Mouse (Mus musculus): ENCODE data around the gene Tbx1.

Tbx1 gene

GRCm38 (mm10) chr16:18622916-18623750 lies 32.7 kb upstream of the Tbx1 start:
- DNase-seq (ENCODE audit: low spot score), result no peak

GRCm38 (mm10) chr16:18622019-18622418 lies 31.5 kb upstream of the Tbx1 start, which contains the start of gene Gp1bb:
Gp1bb (minus strand) TSS chr16:18622403.
- DNase-seq (ENCODE audit: low spot score), result no peak

GRCm38 (mm10) chr16:18621362-18622001 lies 31.0 kb upstream of the Tbx1 start:
- DNase-seq (ENCODE audit: low spot score), result no peak

GRCm38 (mm10) chr16:18620601-18621361 lies 30.3 kb upstream of the Tbx1 start:
- DNase-seq (ENCODE audit: low spot score), result peak; percentile 63

DNA sequence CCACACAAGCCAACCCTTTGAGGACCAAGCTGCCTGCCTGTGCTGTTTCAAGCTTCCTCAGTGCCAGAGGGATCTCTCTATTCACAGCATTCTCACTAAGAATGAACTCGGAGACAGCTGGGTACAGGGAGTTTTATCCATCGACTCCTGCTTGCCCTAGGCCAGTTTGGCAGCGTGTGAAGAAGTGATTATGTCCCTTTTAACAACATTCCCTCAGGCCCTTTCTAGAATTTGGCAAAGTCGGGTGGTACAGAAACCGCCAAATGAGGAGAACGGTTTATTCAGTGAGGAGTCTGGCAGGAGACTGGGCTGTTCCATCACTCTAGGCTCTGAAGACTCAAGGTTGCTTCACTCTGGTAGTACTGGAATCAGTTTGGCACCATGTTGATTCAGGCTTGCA lies 29.7 kb upstream of the Tbx1 start:
- no peak for DNase-seq (ENCODE audit: low spot score)

- no peak for DNase-seq (ENCODE audit: low spot score)
Observed at GRCm38 (mm10) chr16:18619110-18619509, 28.6 kb upstream of the Tbx1 start.

DNA sequence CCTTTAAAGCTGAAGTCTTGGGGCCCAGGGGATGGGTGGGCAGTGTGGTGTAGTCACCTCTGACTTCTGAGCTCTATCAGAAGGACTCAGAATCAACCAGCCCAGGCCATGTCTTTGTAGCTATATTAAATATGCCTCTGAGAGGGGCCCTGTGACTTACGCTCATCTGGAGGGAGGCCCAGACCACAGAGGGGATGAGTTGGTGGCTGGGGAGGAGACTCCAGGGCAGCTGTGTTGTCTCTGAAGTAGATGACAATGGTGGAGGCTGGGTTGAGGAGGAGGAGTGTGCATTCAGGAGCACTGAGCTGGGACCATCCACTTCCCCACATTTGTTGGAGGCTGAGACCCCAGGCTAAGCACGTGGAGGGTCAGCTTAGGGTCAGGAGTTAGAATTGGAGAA lies 27.8 kb upstream of the Tbx1 start:
- DNase-seq (ENCODE audit: low spot score), result no peak

GRCm38 (mm10) chr16:18617370-18618065 lies 27.0 kb upstream of the Tbx1 start:
- DNase-seq (ENCODE audit: low spot score), result peak; percentile 96

- no peak for DNase-seq (ENCODE audit: low spot score)
Observed at GRCm38 (mm10) chr16:18613301-18613700, 22.8 kb upstream of the Tbx1 start.

- DNase-seq (ENCODE audit: low spot score), result no peak
Observed at GRCm38 (mm10) chr16:18611752-18612151, 21.3 kb upstream of the Tbx1 start.

- no peak for DNase-seq (ENCODE audit: low spot score)
Observed at GRCm38 (mm10) chr16:18609099-18609498, 18.6 kb upstream of the Tbx1 start.

DNA sequence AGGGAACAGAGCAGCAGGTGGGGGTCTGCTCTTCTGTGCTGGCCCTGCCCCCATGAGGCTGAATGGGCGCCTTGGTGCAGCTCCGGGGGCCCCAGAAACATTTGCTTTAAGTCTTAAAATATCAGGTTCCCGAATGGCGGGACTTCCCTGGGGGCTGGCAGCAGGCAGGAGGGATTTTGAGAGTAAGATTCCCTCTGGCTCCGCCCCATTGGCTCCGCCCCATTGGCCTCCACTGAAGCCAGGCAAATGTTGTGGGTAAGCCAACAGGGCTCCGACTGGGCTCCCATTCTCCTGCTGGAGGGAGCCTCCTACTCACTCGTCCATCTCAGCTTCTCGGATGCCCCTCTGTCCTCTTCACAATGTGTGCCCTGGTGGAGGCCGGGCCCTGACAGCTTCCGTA lies 17.8 kb upstream of the Tbx1 start:
- DNase-seq (ENCODE audit: low spot score), result peak; percentile 63

DNA sequence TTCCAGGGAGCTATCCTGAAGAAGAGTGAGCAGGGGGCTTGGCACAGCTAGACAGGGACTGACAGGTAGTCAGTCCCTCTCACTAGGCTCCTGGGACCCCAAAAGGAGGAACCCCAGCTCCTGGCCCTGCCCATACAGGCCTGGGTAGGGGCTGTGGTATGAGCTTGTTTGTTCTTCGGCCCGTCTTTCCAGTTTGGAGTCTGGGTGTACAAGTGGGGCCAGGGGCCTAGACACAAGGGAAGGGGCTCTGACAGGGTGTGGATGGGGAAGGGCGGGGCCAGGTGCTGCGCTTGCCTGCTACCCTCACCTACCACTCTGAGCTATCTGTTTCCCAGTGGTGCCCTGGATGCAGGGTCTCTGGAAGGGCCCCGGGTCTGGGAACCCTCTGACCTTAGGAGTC lies 15.2 kb upstream of the Tbx1 start:
- DNase-seq (ENCODE audit: low spot score), result no peak

DNA sequence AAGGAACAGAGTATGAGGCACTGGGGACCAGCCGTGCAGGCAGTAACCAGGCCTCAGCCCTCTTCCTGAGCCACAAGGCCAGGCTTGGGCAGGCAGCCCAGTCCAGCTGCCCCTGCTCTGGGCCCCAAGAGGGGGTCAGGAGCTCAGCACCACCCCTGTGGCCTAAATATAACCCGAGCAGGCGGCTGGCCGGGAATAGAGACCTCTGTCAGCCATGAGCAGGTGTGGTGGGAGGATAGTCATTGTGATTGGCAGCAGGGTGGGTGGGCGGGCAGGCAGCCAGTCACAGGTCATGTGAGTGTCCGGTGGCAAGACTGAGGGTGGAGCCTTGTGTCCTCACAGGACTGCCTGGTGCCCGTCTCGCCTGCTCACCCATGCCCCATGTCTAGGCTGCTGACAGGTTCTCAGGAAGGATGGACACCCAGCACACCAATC lies 13.8 kb upstream of the Tbx1 start:
- peak; percentile 58 for DNase-seq (ENCODE audit: low spot score)

- DNase-seq (ENCODE audit: low spot score), result no peak
Observed at GRCm38 (mm10) chr16:18601447-18601846, 11.0 kb upstream of the Tbx1 start.

DNA sequence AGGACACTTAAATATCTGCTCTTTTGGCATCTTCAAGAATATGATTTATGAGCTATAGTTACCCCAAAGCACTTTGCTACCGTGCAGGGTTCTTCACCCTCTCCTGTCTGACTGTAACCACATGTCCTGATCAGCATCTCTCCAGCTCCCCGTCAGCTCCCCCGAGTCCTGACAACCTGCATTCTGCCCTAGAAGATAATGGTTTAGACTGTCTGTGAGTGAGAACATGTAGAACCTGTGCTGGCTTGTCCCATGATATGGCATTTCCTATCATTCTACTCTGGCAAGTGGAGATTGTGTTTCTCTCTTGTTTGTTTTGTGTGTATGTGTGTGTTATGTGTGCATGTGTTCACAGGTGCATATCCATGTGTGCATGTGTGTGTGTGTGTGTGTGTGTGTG lies 7.5 kb upstream of the Tbx1 start:
- DNase-seq (ENCODE audit: low spot score), result no peak

- DNase-seq (ENCODE audit: low spot score), result no peak
Observed at GRCm38 (mm10) chr16:18596255-18596654, 5.8 kb upstream of the Tbx1 start.

DNA sequence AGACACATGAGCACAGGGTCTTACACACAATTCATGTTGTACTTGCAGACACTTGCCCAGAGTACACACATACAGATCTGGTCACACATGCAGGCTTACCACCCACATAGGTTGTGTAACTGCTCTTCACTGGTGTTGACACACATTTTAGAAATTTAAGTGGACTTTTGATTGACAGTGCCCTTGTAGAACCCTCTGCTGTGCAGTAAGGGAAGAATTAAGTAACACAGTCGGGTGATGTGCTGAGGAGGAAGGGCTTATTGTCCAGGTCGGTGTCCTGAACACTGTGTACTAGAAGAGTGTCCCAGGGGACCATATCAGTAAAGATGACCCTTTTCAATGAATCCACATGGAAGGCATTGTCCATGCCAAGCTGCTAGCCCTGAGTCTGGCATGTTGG lies 3.5 kb upstream of the Tbx1 start:
- DNase-seq (ENCODE audit: low spot score), result no peak

DNA sequence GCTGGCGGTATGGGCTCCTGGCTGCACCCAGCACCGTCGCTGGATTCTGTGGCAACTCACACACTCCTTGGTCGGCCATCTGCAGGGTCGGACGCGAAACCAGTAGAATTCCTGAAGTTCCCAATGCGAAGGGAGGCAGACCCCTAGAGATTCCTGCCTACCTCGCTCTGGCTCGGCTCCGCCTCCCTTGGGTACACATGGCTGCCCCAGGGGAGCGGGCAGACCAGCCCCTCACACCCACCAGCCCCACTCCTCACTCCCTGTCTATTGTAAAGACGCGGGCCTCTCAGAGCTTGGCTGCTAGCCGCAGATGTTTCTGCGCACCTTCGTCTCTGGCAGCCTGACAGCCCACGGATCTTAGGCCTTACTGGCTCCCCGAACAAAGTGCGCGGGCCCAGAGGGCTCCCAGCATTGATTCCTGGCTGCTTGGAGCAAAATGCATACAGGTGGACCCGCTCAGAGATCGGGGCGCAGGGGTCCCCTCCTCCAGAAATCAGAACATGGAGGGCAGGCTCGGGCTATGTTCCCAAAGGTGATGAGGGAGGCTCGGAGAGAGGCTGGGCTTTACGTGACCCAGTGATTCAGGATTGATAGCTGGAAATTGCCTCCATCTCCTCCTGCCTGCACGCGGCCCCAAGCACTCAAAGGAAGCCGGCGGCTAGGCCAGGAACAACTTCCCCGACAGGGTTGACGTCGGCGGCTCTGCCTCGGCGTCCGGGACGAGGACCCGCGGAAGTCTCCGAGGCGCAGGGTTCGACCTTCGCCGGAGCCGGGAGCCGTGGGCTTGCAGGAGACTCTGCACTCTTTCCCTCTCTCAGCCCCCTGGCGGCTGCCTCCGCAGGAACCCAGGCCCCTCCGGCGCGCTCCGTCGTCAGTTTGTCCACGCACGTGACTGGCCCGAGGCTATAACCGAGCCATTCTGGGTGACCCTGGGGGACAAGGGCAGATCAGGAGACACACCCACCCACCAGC lies 862 bp upstream of the Tbx1 start:
- DNase-seq (ENCODE audit: low spot score), result peak; percentile 72

GRCm38 (mm10) chr16:18589080-18589621 lies 1.3 kb downstream of the Tbx1 start:
- no peak for DNase-seq (ENCODE audit: low spot score)

DNA sequence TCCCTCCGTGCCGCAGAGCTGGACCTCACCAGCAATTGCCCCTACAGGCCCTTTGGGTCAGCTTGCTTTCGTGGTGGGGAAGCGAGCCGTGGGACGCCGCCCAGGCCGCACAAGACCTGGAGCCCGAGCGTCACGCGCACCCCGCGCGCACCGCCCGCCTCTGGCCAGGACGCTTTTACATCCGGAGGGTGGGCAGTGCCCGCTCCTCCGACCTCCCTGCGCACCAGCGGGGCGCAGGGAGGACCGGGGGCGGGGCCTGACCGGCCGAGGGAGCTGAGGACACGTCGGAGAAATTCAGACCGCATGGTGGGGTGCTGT lies 1.8 kb downstream of the Tbx1 start:
- DNase-seq (ENCODE audit: low spot score), result no peak
